Mouse (Mus musculus) left cerebral cortex, adult 18-20 months (tissue): ENCODE measurements at regions not wholly inside any gene's neighbourhood (a gene's known extent, or its start where the extent isn't known, plus 50 kb on each side); places are given as distances from the start of the nearest gene placed in this dataset.
A peak's percentile ranks its signal among the peaks of the same experiment; 100 is the strongest.

Experiments used
- DNase-seq, 2 experiments: peaks; one replicate each; pipeline ENCODE4 v3.0.0; 2021 to 2022; ENCODE audit warnings: low spot score in 2 of 2, mixed read lengths in 1 of 2

GRCm38 (mm10) chr2:159625306-159625705 is 708.7 kb downstream of the Gm826 start:
- DNase-seq = no peak

DNA sequence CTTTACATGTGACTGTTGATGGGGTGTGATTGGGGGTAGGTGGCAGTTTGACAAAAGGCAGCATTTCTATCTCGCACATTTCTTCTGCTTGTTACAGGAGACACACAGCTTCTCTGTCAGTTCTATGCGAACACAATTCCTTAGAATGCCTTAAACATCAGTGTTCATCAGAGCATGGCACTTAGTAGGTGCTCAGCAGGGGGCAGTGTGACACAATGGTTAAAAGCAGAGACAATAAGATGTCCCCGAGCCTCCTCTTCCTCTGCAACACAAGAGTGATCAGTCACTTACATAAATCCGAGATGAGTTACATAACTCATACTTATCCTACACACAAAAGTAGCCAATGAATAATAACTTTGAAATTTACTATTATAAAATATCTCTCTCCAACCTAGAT is 688.1 kb downstream of the Gm826 start:
- DNase-seq = no peak

DNA sequence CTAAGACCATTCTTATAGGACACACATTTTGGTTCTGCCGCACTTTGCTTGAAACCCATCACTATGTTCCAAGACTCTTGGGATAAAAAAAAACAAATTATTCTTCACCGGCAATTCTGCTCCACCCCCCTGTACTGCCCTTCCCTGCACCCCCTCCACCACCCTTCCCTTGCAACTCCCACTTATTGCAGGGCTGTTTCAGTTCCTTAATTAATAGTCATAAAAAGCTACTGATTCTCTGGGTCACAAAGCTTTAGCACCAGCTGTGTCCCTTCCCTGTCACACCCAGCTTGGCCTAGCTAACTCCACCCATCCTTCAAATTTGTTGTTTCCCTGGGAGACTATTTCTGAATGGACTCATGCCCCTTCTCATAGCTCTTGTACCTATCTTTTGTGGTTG is 687.4 kb downstream of the Gm826 start:
- DNase-seq = no peak

GRCm38 (mm10) chr2:159652243-159652642 is 681.7 kb downstream of the Gm826 start:
- DNase-seq = no peak

DNA sequence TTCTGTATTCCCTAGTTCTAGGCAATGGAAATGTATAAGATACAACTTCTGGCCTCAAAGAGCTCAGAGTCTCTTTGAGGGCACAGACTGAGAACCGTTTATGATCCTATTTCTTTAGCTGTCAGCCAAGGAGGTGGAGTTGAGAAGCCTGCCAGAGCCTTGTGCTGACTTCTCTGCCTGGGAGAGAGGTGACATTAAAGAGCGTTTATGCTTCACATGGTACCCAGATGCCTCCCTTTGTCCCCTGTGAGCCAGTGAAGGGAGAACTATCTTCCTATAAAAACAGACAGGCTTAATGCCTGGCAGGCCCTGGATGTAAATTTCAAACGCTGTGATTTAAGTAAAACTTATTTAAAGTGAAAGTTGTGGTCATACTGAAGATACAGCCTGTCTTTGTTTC is 657.1 kb downstream of the Gm826 start:
- DNase-seq = no peak

GRCm38 (mm10) chr2:159680641-159681040 is 653.3 kb downstream of the Gm826 start:
- DNase-seq = no peak

GRCm38 (mm10) chr2:159703100-159703499 is 630.9 kb downstream of the Gm826 start:
- no peak for DNase-seq

DNA sequence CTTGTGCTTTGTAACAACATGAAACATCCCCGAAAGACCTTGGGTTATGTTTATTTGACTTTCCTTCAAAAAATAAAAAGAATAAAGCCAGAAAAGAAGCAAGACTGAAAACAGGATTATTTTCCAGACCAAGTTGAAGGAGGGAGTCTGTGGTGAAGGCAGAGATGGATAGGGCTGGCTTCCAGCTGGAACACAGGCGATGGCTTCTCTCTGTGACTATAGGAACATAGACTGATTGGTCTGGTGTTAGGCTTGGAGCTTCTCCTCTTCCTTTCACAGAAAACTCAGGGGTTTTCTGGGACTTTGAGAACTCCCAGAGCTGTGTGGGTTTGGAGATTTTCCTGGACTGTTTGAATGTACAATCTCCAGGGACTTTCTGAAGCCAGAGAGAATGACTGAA is 625.8 kb downstream of the Gm826 start:
- DNase-seq = no peak

DNA sequence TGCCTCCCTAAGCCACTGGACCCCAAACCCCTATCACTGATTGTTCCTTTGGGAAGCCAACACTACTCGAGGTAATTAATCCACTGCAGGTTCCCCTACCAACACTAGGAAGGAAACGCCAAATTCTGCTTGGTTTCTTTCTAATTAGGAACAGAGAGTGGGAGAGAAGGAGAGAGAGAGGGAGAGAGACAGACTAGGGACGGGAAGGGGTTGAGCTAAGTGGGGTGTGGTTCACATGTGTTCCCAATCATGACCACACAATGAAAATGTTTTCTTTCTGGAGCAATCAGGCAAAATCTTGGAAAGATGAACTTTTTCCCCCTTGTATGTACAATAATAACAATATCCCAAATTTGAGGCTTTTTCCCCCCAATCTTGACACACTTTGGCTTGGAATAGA is 619.3 kb downstream of the Gm826 start:
- no peak for DNase-seq

DNA sequence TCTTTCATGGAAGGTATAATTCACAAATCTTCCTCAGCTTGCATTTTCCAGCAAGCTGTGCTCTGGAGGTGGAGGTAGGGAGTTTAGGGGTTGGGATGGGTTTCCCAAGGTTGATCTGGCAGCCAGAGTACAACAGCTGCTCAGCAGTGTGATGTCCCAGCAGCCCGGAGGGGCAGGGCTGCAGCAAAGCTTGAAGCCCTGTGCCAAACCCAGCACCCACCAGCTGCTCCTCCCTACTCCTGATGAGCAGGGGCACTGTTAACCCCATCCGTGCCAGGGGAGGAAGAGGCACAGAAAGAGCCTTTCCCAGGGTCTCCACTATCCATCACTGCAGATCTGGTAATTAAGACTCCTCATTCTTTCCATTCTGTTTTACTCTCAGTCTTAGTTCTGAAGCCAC is 615.2 kb downstream of the Gm826 start:
- no peak for DNase-seq

DNA sequence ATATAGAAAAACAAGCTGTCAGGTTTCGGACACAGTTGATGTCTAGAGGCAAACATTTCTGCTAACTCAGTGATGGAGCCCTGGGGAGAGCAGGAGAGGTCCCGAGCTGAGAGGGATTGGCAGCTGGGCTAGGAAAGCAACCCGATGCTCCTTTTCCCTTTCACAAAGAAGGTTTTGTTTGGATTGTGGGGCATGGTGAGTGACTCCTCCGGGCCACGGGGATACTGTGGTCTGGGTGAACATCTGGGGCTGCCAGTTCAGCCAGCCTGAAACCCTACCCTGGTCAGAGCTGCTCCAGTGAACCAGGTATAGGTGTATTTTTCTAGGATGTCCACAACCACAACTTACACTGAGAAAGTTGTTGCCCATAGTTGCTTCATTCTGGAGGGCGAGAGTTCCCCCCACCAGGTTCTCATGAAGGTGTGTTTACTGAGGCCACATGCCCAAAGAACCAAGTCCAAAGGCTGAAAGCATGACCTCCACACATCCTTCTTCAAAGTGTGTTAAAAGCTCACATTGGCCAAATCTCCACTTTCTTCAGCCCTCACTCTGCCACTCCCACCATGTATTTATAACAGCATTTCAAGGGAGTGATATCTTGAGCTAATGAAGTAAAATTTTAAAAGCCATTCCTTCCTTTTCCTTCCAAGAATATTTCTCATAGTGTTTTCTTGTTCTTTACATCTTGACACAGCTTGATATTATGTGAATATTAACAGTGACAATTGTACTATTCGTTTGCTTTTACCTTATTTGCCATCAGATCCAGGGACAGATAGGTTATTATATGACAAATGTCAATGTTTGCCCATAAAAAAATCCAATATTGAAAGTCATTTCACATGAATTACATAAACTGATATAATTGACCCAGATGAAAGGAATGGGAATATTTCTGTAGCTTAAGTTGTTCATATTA is 608.5 kb downstream of the Gm826 start:
- DNase-seq = no peak

DNA sequence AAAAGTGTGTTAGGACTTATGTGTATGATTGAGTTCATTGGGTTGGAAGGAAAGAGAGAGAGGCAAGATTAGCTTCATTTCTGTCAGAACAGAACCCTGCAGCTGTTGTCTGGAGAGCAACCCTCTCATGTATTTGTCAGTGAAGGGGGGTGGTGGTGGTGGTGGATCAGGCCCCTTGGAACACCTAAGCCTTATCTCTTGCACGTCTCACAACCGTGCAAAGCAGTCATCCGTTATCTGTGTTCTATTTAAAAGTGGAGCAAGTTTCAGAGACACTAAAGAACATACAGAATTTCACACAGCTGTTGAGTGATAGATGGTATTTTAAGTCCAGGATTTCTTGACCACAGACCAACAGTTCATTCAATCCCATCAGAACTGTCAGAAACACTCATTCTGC is 604.7 kb downstream of the Gm826 start:
- DNase-seq = no peak

DNA sequence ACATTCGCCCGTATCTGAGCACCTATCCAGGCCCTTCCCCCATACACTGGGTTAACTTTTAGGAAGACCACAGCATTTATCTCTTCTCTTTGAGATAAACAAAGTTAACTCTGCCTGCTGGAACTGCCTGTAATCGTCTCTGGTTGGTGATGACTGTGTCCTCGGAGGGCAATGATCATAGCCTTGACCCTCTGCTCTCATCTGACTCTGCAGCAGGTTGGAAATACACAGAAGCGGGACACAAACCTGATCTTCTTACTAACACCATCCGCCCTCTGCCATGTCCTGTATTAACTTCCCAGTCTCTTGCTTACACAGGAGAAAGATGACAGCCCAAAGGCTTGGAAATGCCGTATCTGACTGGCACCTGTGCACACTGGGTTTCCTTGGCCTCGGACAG is 603.7 kb downstream of the Gm826 start:
- no peak for DNase-seq

- no peak for DNase-seq
Observed at GRCm38 (mm10) chr2:159731305-159731704, 602.7 kb downstream of the Gm826 start.

GRCm38 (mm10) chr2:159732413-159732812 is 601.5 kb downstream of the Gm826 start:
- no peak for DNase-seq

- no peak for DNase-seq
Observed at GRCm38 (mm10) chr2:159734576-159734975, 599.4 kb downstream of the Gm826 start.

DNA sequence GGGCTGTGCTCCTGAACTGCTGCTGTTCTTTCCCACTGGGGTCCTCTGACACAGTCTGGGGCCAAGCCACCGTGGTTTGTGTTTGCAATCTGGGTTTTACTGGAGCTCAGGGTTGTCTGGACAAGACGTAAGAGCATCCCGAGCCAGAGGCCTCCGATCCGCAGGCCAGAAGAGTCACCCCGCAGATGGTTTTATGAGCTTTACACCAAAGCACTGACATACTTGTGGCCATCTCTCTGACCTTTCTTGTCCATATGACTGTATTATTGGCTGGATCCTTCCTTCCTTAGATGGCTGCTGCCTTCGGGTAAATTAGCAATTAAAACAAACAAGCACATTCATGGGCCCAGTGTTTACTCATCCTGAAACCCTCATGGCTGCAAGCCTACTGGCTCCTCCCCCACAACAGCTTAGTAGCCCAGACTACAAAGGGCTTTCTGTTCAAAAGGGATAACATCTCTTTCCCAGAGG is 578.4 kb downstream of the Gm826 start:
- peak in 1 of 2 experiments; percentile 3 for DNase-seq

GRCm38 (mm10) chr2:159760806-159761205 is 573.2 kb downstream of the Gm826 start:
- no peak for DNase-seq

DNA sequence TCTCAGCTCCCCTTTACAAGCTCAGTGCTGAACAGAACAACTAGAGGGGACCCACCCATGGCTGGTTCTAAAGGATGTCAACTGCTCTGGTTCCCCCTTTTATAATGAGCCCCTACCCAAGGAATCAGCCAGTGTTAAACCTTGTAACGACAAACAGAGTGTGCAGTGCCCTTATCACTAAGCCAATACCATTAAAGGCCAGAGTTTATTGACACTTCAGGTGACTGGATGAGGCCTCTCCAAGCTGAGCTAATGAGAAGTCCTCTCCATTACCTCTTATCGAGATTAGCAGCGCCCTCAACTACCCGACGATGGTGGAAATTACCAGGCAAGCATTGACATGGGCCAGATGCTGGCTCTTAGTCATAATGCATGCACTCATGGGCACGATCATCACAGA is 570.8 kb downstream of the Gm826 start:
- no peak for DNase-seq
